Mouse (Mus musculus) ES-E14 (cell line): ENCODE measurements around the gene Unc5c.

ENCODE experiments used
- CHD2 ChIP-seq: IDR thresholded peaks from 2 replicates; pipeline ENCODE4 v1.6.1; 2014; ENCODE audit warnings: mild to moderate bottlenecking, low read depth, low read length, inconsistent platforms
- HCFC1 ChIP-seq: IDR thresholded peaks from 2 replicates; pipeline ENCODE4 v1.6.1; 2012; ENCODE audit warnings: low read length, inconsistent platforms, borderline replicate concordance; ENCODE audit not compliant: insufficient read depth
- MAFK ChIP-seq: IDR thresholded peaks from 2 replicates; pipeline ENCODE4 v1.6.1; 2014; ENCODE audit warnings: mild to moderate bottlenecking, low read depth, low read length, inconsistent platforms; ENCODE audit not compliant: insufficient read depth
- ZC3H11A ChIP-seq: IDR thresholded peaks from 2 replicates; pipeline ENCODE4 v1.6.1; 2012; ENCODE audit warnings: low read depth, mild to moderate bottlenecking, inconsistent platforms, low read length, borderline replicate concordance
- ZNF384 ChIP-seq: IDR thresholded peaks from 2 replicates; pipeline ENCODE4 v1.6.1; 2012; ENCODE audit warnings: low read depth, low read length, inconsistent platforms

GRCm38 (mm10) chr3:141794371-141794770 lies 329.4 kb downstream of the Unc5c start:
- TF ChIP-seq ZC3H11A (no peak), ZNF384 (no peak), MAFK (no peak), HCFC1 (no peak), CHD2 (no peak)
